Mouse (Mus musculus) G1E (cell line): ENCODE data around the gene Qrfpr.
A peak's percentile ranks its signal among the peaks of the same experiment; 100 is the strongest.

Experiments used
- CTCF ChIP-seq: IDR thresholded peaks from 2 replicates; pipeline ENCODE4 v1.5.1; 2012; ENCODE audit warnings: low read depth, low read length, inconsistent platforms, mixed read lengths
- POLR2AphosphoS5 ChIP-seq: IDR thresholded peaks from 2 replicates; pipeline ENCODE4 v1.6.1; 2012; ENCODE audit warnings: low read depth, low read length, inconsistent platforms; ENCODE audit not compliant: insufficient replicate concordance
- TAL1 ChIP-seq: conservative IDR thresholded peaks from 2 replicates; pipeline ENCODE4 v1.6.1; 2012; ENCODE audit warnings: low read depth, low read length, inconsistent platforms, mixed read lengths

- TF ChIP-seq CTCF, result 0 out of 2 replicates have a peak, but pooled peaks have one; percentile 11
- TF ChIP-seq TAL1, result no peak
- TF ChIP-seq POLR2AphosphoS5, result no peak
Observed at GRCm38 (mm10) chr3:36181519-36181918, 40.6 kb downstream of the Qrfpr start.
